Mouse (Mus musculus) lung, postnatal 14 days (tissue): Measurements from ENCODE around the gene Fancc.
A peak's percentile ranks its signal among the peaks of the same experiment; 100 is the strongest.

Experiments used
- DNase-seq: peaks from one replicate; pipeline ENCODE4 v3.0.0; 2021

Gene Fancc

DNA sequence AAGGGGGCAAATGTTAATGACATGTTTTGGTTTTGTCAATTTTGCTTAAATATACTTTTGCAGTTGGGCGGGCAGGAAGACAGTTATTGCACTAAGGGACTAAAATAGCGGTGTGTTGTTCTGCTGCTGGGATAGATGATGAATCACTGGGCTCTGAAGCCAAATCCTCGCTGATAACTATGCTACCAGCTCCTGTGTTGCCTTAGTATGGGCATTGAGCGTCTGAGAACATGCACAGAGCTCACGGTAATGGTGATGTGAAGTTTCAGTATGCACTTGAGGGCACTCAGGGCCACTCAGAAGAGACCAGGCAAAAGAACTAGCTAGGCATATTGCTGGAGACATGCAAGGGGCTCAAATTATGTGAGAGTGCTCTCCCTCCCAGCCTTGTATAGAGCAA lies 256.2 kb downstream of the Fancc start:
- DNase-seq: no peak

GRCm38 (mm10) chr13:63239877-63240671 lies 257.0 kb downstream of the Fancc start:
- peak; percentile 88 for DNase-seq

- no peak for DNase-seq
These were observed 257.7 kb downstream of the Fancc start for GRCm38 (mm10) chr13:63239301-63239804.

DNA sequence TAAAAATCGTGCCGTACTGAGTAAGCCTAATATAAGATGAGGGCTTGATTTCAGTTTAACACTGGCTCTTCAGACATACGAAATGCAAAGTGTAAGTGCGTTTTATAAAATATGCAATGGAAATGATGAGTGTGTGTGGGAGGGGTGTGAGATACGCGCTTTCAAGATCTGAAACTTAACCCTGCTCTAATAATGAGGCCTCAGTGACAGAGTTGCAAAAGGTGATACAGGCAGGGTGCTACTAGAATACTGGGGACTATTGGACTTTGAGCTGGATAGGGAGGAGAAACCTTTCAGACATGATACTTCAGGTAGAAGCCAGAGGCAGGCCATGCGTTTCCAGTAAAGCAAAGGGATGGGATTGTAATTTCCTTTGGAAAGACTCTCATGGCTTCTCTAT lies 259.0 kb downstream of the Fancc start:
- no peak for DNase-seq

GRCm38 (mm10) chr13:63236159-63236893 lies 260.8 kb downstream of the Fancc start:
- no peak for DNase-seq

DNA sequence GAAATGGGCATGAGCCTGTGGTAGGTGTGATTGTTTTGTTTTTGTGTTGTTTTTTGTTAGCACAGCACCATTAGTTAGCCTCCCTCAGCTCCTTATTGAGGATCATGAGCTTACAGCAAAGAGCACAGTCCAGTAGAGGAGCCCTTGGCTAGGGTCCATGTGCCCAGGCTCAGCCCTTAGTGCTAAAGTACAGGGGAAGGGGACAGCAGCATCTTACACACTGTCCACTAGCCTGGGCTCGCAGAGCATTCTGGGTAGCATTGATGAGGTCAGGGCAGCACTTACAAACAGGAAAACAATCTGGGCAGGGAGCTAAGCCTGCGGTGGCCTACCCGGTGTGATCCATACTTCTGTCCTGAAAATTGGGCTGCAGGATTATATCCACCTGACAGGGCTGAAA lies 261.5 kb downstream of the Fancc start:
- no peak for DNase-seq
